Mouse (Mus musculus) cerebellum, postnatal 4 days (tissue): ENCODE results near the gene 1700008O03Rik.

ENCODE experiments used
- DNase-seq, 2 experiments: peaks; one replicate each; pipeline ENCODE4 v3.0.0; 2022; ENCODE audit warnings: low spot score in 2 of 2, mixed read lengths in 1 of 2

1700008O03Rik gene

GRCm38 (mm10) chr7:44385720-44386119 is at the start of gene 1700008O03Rik:
1700008O03Rik (minus strand) TSS chr7:44385820.
- DNase-seq = no peak

- DNase-seq = no peak
Observed at GRCm38 (mm10) chr7:44434089-44434488, 48.5 kb upstream of the 1700008O03Rik start.

GRCm38 (mm10) chr7:44433371-44433770 is 47.8 kb upstream of the 1700008O03Rik start:
- DNase-seq = no peak

- no peak for DNase-seq
Observed at GRCm38 (mm10) chr7:44432550-44432949, 46.9 kb upstream of the 1700008O03Rik start.

- DNase-seq = peak in 1 of 2 experiments; percentile 32
Observed at GRCm38 (mm10) chr7:44429534-44430488, 44.2 kb upstream of the 1700008O03Rik start.

- peak; percentile 65 to 82 for DNase-seq
Observed at GRCm38 (mm10) chr7:44428968-44429521, 43.4 kb upstream of the 1700008O03Rik start, which contains the start of gene Lrrc4b. Lrrc4b (plus strand) TSS chr7:44429018.

GRCm38 (mm10) chr7:44428171-44428950 is 42.7 kb upstream of the 1700008O03Rik start:
- peak; percentile 52 to 73 for DNase-seq

- no peak for DNase-seq
Observed at GRCm38 (mm10) chr7:44427666-44428065, 42.0 kb upstream of the 1700008O03Rik start.

GRCm38 (mm10) chr7:44413307-44413706 is 27.7 kb upstream of the 1700008O03Rik start:
- DNase-seq = no peak

GRCm38 (mm10) chr7:44411144-44411543 is 25.5 kb upstream of the 1700008O03Rik start:
- no peak for DNase-seq

GRCm38 (mm10) chr7:44406015-44406355 is 20.4 kb upstream of the 1700008O03Rik start:
- DNase-seq = no peak

- DNase-seq = peak; percentile 80 to 92
Observed at GRCm38 (mm10) chr7:44405346-44406014, 19.9 kb upstream of the 1700008O03Rik start.

GRCm38 (mm10) chr7:44401673-44402072 is 16.1 kb upstream of the 1700008O03Rik start:
- DNase-seq = no peak

- DNase-seq = peak in 1 of 2 experiments; percentile 62
Observed at GRCm38 (mm10) chr7:44398570-44398969, 12.9 kb upstream of the 1700008O03Rik start.

- no peak for DNase-seq
Observed at GRCm38 (mm10) chr7:44393284-44393683, 7.7 kb upstream of the 1700008O03Rik start.

GRCm38 (mm10) chr7:44392341-44392740 is 6.7 kb upstream of the 1700008O03Rik start:
- no peak for DNase-seq

GRCm38 (mm10) chr7:44391831-44392230 is 6.2 kb upstream of the 1700008O03Rik start:
- DNase-seq = peak in 1 of 2 experiments; percentile 48

GRCm38 (mm10) chr7:44384716-44385059 is 932 bp downstream of the 1700008O03Rik start:
- DNase-seq = no peak

- DNase-seq = peak; percentile 39 to 71
Observed at GRCm38 (mm10) chr7:44383980-44384715, 1.5 kb downstream of the 1700008O03Rik start, which contains the start of gene Syt3. Syt3 (plus strand) TSS chr7:44384102.

GRCm38 (mm10) chr7:44382541-44382940 is 3.1 kb downstream of the 1700008O03Rik start:
- peak in 1 of 2 experiments; percentile 59 for DNase-seq

GRCm38 (mm10) chr7:44378290-44378689 is 7.3 kb downstream of the 1700008O03Rik start:
- no peak for DNase-seq
